Mouse (Mus musculus) kidney, adult 2 months (tissue): ENCODE data around the gene Usp2.

ENCODE experiments used
- CTCF ChIP-seq: fragments of 200-500 bp; conservative IDR thresholded peaks from 2 replicates; pipeline ENCODE4 v1.5.1; 2011; ENCODE audit warnings: low read depth, mild to moderate bottlenecking, control low read depth, low read length, moderate library complexity, mixed read lengths; ENCODE audit not compliant: insufficient read depth, insufficient read length
- POLR2A ChIP-seq: fragments of 200-500 bp; IDR thresholded peaks from one replicate; pipeline ENCODE4 v1.6.1; 2011; ENCODE audit warnings: low read depth, low read length, control low read depth

DNA sequence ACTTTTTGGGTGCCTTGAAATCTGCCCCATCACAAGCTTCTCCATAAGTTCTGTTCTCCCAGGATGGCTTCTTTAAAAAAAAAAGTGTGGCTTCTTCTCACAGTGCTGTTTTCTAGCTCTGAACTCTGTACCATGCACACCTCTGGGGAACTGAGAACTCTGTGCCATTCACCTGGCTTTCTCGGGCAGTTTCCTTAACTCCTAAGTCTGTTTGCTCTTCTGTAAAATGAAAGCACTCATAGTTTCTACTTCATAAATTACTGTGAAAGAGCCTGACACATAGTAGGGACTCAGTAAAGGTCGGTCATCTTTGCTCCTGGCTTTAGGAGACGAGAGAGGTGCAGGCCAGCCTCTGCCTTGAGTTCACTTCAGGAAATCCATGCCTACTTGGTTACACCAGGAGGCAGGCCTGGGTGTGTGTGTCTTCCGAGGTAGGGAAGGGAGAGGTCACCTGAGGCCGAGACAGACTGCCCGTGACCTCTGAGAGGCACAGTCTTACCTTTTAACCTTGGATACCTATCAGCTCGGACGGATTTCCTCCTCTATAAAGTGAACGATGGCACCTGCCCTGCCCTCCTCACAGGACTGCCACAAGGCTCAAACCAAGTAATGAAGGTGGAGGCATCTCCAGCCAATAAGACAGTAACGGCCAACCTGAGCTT, 11.4 kb downstream of the Usp2 start:
- TF ChIP-seq POLR2A (no peak), CTCF (no peak; the same call in 1 of the 2 replicates)
